Mouse (Mus musculus): ENCODE data around the gene Vps18.

Vps18 gene

GRCm38 (mm10) chr2:119292852-119293251 lies 4.3 kb downstream of the Vps18 start:
- peak; percentile 73 to 74 for DNase-seq

DNA sequence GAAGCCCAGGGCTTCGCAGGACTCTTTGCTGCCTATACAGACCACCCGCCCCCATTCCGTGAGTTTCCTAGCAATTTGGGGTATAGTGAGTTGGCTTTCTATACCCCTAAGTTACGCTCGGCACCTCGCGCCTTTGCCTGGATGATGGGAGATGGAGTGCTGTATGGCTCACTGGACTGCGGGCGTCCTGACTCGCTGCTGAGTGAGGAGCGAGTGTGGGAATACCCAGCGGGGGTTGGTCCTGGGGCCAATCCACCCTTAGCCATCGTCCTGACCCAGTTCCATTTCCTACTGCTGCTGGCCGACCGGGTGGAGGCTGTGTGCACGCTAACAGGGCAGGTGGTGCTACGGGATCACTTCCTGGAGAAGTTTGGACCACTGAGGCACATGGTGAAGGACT lies 4.8 kb downstream of the Vps18 start:
- DNase-seq, result peak in 1 of 2 experiments; percentile 26

GRCm38 (mm10) chr2:119293776-119294390 lies 5.3 kb downstream of the Vps18 start:
- peak; percentile 51 to 52 for DNase-seq

- DNase-seq, result no peak
Measured at GRCm38 (mm10) chr2:119294411-119294810, 5.9 kb downstream of the Vps18 start.

DNA sequence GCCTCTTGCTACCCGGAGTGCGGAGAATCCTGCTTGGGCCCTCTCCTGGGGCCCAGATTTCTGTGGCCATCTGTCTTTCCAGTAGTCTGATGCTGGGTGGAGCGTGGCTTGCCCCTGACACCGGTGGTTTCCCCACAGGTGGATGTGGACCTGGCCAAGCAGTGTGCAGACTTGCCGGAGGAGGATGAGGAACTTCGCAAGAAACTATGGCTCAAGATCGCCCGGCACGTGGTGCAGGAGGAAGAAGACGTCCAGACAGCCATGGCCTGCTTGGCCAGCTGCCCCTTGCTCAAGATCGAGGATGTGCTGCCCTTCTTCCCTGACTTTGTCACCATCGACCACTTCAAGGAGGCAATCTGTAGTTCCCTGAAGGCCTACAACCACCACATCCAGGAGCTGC lies 8.2 kb downstream of the Vps18 start:
- no peak for DNase-seq

DNA sequence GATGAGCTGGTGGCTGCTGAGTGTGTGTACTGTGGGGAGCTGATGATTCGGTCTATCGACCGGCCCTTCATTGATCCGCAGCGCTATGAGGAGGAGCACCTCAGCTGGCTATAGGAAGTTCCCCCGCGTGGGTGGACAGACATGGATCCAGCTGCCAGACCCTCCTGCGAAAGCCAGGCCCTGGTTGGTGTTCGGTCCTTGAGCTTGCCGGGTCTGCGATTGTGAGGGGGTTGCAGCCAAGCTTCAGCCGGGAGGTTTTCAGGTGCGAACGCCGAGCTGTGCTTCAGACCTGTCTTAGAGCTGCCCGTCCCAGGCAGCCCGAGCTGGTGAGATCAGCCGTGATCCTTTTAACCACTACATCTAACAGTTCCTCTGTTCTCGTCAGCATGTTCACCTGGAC lies 9.0 kb downstream of the Vps18 start:
- DNase-seq, result no peak

DNA sequence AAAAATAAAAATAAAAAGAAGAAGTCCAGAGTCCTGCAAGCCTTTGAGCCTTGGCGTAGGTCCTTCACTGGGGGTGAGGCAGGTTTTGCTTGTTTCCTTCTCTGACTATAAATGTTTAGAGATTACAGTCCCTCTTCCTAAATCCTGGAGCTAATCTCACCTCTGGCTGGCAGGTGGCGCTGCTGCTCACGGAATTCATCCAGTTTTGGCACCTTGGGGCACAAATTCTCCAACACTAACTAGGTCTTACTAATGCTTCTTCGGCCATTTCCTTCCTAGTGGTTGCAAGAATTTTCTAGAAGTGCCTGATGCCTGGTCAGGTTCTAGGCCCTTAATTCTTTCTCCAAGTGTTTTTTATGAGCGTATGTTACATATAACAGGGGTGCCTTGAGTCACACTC lies 9.8 kb downstream of the Vps18 start:
- DNase-seq, result peak; percentile 84 to 87

GRCm38 (mm10) chr2:119298839-119299238 lies 10.3 kb downstream of the Vps18 start:
- no peak for DNase-seq

DNA sequence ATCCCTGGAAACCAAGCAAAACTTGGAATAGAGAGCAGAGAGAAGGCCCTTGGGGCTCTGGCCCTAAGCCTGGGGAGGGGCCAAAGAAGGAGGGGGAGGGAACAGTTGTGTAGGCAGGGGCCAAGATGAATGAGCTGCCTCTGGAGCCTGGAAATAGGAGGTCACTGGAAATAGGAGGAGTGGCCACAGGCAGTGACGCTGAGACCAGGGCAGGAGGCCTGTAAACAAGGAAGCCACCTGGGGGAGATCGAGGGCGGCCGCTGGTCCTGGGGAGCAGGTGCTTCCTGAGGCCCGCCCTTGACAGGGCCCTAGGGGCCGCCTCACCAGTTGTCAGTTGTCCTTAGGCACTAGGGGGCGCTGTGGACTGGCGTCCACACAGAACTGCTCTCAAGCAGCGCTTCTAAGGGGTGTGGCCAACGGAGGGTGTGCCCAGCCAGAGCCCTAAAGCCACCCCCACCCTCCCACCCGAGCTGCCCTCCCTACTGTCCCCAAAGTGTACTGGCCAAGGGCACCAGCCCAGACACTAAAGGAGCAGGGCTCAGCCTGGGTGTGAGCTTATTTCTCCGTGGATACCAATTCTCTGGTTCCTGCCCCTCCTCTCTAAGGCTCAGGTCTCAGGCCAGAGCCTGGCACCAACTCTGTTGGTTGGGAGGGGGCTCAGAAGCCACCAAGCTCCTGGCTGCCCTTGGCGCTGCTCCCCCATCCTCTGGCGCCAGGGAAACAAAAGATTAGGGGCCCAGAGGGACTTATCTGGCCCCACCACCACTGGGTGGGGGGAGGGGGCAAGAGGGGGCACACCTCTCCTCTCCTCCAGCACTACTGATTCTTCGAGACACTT lies 11.7 kb downstream of the Vps18 start:
- peak; percentile 82 to 92 for DNase-seq

DNA sequence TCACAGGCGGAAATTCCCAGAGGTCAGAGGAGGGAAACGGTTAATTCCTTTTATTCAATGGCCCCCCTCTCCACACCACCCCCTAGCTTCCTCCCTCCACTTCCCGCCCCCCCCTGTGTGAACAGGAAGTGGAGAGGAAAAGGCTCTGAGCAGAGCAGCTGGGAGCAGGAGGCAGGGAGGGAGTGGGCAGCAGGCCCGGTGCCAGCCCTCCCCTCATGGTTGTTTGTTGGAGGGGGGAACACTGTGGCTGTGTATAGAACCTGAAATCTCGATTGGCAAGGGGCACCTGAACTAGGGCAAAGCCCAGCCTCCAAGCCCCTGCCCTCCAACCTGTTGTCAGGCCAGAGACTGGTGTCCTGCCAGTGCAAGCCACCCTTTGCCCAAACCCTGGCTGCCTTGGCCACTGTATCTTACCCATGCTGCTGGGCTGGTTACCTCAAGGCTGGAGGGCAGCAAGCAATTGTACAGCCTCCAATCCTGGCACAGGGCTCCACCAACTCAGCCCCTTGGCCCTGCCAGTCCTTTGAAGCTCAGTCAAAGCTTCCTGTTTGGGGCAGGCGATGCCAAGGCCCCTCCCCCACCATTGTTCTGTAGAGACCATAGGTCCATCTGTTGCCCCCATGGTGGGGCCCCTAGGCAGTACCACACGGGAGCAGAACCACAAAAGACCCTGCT lies 12.4 kb downstream of the Vps18 start:
- peak; percentile 62 to 72 for DNase-seq

DNA sequence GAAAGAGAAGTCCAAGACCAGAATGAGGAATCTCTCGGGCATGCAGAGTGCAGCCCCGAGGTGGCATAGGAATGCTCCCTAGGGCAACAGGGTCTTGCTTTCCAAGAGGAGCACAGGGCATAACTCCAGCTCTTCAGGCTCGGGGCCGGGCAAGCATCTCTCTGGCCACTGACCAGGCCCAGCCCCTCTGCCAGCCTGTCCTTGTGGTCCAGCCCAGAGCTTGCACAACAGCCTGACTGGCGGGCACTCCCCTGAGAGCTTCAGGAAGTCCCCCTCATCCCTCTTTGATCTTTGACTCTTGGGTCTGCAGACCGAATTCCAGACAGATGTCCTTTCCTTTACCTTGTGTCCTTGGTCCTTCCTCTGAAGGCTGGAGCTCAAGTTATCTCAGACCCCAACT lies 14.3 kb downstream of the Vps18 start:
- DNase-seq, result no peak

DNA sequence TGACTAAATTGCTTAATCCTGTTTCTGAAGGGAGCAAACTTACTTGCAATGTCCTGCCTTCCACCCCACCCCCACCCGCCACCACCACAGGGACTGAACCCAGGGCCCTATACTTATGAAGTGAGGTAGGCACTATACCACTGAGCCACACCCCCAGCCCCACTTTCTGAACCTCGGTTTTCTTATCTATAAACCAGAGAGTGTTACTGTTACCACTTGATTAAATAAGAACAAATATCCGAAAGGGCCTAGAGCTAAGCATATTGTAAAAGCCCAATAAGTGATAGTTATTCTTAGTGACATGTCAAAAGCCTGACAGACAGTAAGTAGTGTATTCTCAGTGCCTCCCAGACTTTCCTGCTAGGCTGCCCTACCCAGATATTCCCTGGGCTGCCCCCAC lies 15.9 kb downstream of the Vps18 start:
- no peak for DNase-seq

- DNase-seq, result no peak
Measured at GRCm38 (mm10) chr2:119304798-119305208, 16.3 kb downstream of the Vps18 start.

GRCm38 (mm10) chr2:119311544-119311943 lies 23.0 kb downstream of the Vps18 start:
- no peak for DNase-seq

- DNase-seq, result no peak
Measured at GRCm38 (mm10) chr2:119312380-119312958, 23.9 kb downstream of the Vps18 start.

GRCm38 (mm10) chr2:119313780-119314479 lies 25.4 kb downstream of the Vps18 start:
- DNase-seq, result no peak

GRCm38 (mm10) chr2:119314742-119315310 lies 26.3 kb downstream of the Vps18 start:
- DNase-seq, result no peak

GRCm38 (mm10) chr2:119318043-119318710 lies 29.6 kb downstream of the Vps18 start:
- DNase-seq, result no peak

GRCm38 (mm10) chr2:119320571-119320970 lies 32.0 kb downstream of the Vps18 start:
- no peak for DNase-seq

DNA sequence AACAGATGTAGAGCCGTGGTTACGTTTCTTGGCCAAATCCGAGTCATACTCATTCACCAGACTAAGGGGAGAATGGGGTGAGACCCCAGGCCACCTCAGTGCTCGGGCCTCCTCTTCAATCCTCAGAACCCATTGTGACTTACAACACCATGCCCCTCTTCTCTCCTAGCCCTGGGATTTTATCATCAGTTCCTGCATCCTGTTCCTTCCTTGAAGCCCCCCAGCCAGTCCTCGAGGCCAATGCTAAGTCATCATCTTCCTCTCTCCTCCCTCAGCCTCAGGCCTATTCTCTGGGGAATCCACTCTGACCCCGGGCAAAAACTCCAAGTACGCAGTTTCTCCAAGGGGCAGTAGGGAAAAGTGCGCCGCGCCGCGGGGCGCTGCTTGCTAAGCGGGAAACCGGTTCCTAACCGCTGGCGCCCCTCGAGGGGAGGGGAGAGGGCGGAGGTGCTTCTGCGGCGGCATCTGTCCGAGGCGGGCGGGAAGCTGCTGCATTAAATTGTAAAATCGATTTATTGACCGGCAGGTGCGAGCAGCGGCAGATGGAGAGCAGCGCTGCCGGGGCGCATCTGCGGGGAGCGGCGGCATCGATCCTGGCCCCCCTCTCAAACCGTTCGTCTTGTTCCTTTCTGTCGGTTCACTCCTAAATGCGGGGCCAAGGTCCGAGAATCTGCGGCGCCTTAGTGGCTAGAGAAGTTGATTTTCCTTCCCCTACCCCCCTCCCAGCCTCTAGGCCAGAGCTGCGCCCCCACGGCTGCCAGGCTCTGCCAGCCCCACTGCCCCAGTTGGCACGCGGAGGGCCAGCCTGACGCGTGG lies 33.4 kb downstream of the Vps18 start:
- no peak for DNase-seq
